7 mouse cellular contexts compared by ENCODE assay signal in the genomic region with DNA sequence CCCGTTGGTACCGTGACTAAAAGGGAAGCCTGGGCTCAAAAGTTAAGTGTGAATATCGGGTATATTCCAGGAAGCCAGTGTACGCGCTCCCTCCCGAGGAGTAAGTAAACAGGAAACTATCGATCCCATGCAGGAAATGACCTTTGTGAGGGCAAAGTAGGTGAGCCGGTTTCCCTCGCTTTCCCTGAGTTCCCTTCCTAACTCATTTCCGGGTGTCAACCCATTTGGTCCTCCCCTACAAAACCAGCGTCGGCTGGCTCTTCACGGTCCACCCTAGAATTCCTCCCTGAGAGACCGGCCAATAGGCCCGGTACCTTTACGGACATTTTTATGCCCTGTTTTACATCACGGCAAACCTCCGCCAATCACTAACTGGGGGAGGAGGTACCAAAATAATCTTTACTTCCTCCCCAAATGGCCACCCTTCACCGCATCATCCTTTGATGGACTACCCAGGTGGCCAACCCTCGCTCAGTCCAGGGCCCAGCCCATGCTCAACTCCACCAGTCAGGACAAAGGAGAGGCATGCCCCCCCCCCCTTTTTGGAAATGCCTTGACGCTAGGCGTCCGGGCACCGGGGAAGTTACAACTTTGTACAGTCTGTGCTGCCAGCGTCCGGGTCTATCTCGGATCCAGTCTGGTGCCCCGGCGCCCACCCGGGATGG. TPM values are rescaled to one million over a fixed set of nuclear protein-coding genes. Genes with fewer than 3 reads are reported as not detected.
DNase-seq lines count a peak whose midpoint lies in the region; ATAC-seq and TF ChIP-seq lines count a peak whose summit lies in the region.

No protein-coding gene starts in this region.

- ATAC-seq in intestine, postnatal 0 days = peak; percentile 98
- ATAC-seq in midbrain, embryonic 12.5 days (ENCODE audit: low FRiP score, low read depth) = peak; percentile 99

- no peak; the same call in 1 of the 2 replicates for TF ChIP-seq POLR2A in small intestine, adult 2 months (IDR thresholded peaks at IDR 0.05; ENCODE audit: low read depth, low read length)

- WGBS in intestine, postnatal 0 days = under 1% methylated on average over 30 of the region's 30 CpGs
- under 1% methylated on average over 30 of the region's 30 CpGs for WGBS in midbrain, embryonic 12.5 days
- WGBS in small intestine, adult 2 months = under 1% methylated on average over 30 of the region's 30 CpGs

- H3K27me3 ChIP-seq in intestine, postnatal 0 days (replicated peaks; ENCODE audit: control insufficient read depth, insufficient read depth, low read length) = no peaks in the 10 kb centered on the region
- no peaks in the 10 kb centered on the region for H3K27me3 ChIP-seq in midbrain, embryonic 12.5 days
- H3K27me3 ChIP-seq in small intestine, adult 2 months (ENCODE audit: control insufficient read depth, insufficient read depth, low read length) = no peaks in the 10 kb centered on the region

- peak overlapping the region; percentile 56 for H3K4me3 ChIP-seq in intestine, postnatal 0 days (ENCODE audit: low read depth, low read length)
- peak overlapping the region; percentile 76 for H3K4me3 ChIP-seq in midbrain, embryonic 12.5 days
- peak overlapping the region; percentile 79 for H3K4me3 ChIP-seq in small intestine, adult 2 months (ENCODE audit: low read depth, low read length)

- peaks cover 5% of the 10 kb centered on the region; the same call in 1 of the 2 replicates for H3K4me1 ChIP-seq in intestine, postnatal 0 days (replicated peaks; ENCODE audit: control insufficient read depth, insufficient read depth, low read length)
- H3K4me1 ChIP-seq in midbrain, embryonic 12.5 days = peaks cover 7% of the 10 kb centered on the region; the same call in 1 of the 2 replicates
- no peaks in the 10 kb centered on the region for H3K4me1 ChIP-seq in small intestine, adult 2 months (ENCODE audit: control insufficient read depth, insufficient read depth, insufficient read length, low read length)

- H3K9me3 ChIP-seq in intestine, postnatal 0 days (ENCODE audit: control insufficient read depth) = no peaks in the 10 kb centered on the region
- no peaks in the 10 kb centered on the region for H3K9me3 ChIP-seq in midbrain, embryonic 12.5 days

- peak overlapping the region; percentile 65 for H3K4me2 ChIP-seq in intestine, postnatal 0 days (replicated peaks; ENCODE audit: low read depth)
- peak overlapping the region; percentile 59 for H3K4me2 ChIP-seq in midbrain, embryonic 12.5 days (replicated peaks)

- intact Hi-C loops in left cerebral cortex, postnatal 4 days (cut with DNase I) = no loop called here

- H3K9ac ChIP-seq in intestine, postnatal 0 days (ENCODE audit: low read depth, low read length) = peak overlapping the region; percentile 78
- peak overlapping the region; percentile 69 for H3K9ac ChIP-seq in midbrain, embryonic 12.5 days (replicated peaks)

- H3K27ac ChIP-seq in intestine, postnatal 0 days (ENCODE audit: low read depth, low read length) = peak overlapping the region; percentile 99
- H3K27ac ChIP-seq in midbrain, embryonic 12.5 days (replicated peaks) = peak overlapping the region; percentile 99
- H3K27ac ChIP-seq in small intestine, adult 2 months (ENCODE audit: insufficient read depth, low read depth, low read length) = peak overlapping the region; percentile 95

- no peak for TF ChIP-seq CTCF in intestine, postnatal 0 days (IDR thresholded peaks at IDR 0.05; ENCODE audit: low read depth)
- TF ChIP-seq CTCF in small intestine, adult 2 months (IDR thresholded peaks at IDR 0.05; ENCODE audit: extremely low read depth, insufficient read length, insufficient replicate concordance, low read depth, low read length) = no peak; the same call in 1 of the 2 replicates

- no peaks in the 10 kb centered on the region for H3K36me3 ChIP-seq in intestine, postnatal 0 days (ENCODE audit: control insufficient read depth, insufficient read depth)
- no peaks in the 10 kb centered on the region for H3K36me3 ChIP-seq in midbrain, embryonic 12.5 days
- no peaks in the 10 kb centered on the region for H3K36me3 ChIP-seq in small intestine, adult 2 months (ENCODE audit: control insufficient read depth, insufficient read depth, low read length)

- DNase-seq in adrenal gland, adult 8-10 months = peak; percentile 98
- peak; percentile 97 for DNase-seq in embryo, embryonic 9.5 days (ENCODE audit: extremely low spot score)
- DNase-seq in gastrocnemius, postnatal 4 days (ENCODE audit: low spot score in 2 of 2) = peak; percentile 86 to 97
- peak; percentile 98 for DNase-seq in left cerebral cortex, postnatal 4 days

RNA-seq across cellular contexts. Expression of a gene that starts 9.0 kb away (rescaled TPM):
- 10 to 100 TPM; 18.6 to 24.8 (median 21.6) TPM for total RNA-seq in adrenal gland, adult 8-10 months (2022)
- 10 to 100 TPM; 22.4 to 25.4 TPM for total RNA-seq in gastrocnemius, postnatal 4 days (2021)
- 2.8 and 2.9 TPM in 2 replicates for polyA plus RNA-seq in intestine, postnatal 0 days (2015; fragmentation: Nextera tagmentation; extraction: Ambion mirVana)
- 10 to 100 TPM; 29.4 to 32.7 TPM for total RNA-seq in left cerebral cortex, postnatal 4 days (2021)
- polyA plus RNA-seq in midbrain, embryonic 12.5 days (2016; fragmentation: Nextera tagmentation; extraction: Ambion mirVana) = 5.7 and 5.8 TPM in 2 replicates
- 5.9 and 12.3 TPM in 2 replicates for polyA plus RNA-seq in small intestine, adult 2 months (2012; rRNA removed)

RNA-seq across cellular contexts. Expression of a gene that starts 9.3 kb away (rescaled TPM):
- 10 to 100 TPM; 10.3 to 17.0 (median 11.7) TPM for total RNA-seq in adrenal gland, adult 8-10 months (2022)
- total RNA-seq in gastrocnemius, postnatal 4 days (2021) = 1 to 10 TPM; 2.7 to 4.8 TPM
- 2.9 TPM in 2 replicates for polyA plus RNA-seq in intestine, postnatal 0 days (2015; fragmentation: Nextera tagmentation; extraction: Ambion mirVana)
- total RNA-seq in left cerebral cortex, postnatal 4 days (2021) = 10 to 100 TPM; 62.9 to 73.9 TPM
- polyA plus RNA-seq in midbrain, embryonic 12.5 days (2016; fragmentation: Nextera tagmentation; extraction: Ambion mirVana) = 22.5 and 24.8 TPM in 2 replicates
- polyA plus RNA-seq in small intestine, adult 2 months (2012; rRNA removed) = 1.0 and 1.3 TPM in 2 replicates

RNA-seq across cellular contexts. Expression of a gene that starts 45.2 kb away (rescaled TPM):
- total RNA-seq in adrenal gland, adult 8-10 months (2022) = 10 to 100 TPM in 2 of 4 experiments, 1 to 10 TPM in 2; 3.6 to 14.5 (median 8.7) TPM
- 1 to 10 TPM; 4.7 TPM for total RNA-seq in gastrocnemius, postnatal 4 days (2021)
- polyA plus RNA-seq in intestine, postnatal 0 days (2015; fragmentation: Nextera tagmentation; extraction: Ambion mirVana) = 2.1 and 2.2 TPM in 2 replicates
- total RNA-seq in left cerebral cortex, postnatal 4 days (2021) = 1 to 10 TPM; 1.0 to 1.1 TPM
- polyA plus RNA-seq in midbrain, embryonic 12.5 days (2016; fragmentation: Nextera tagmentation; extraction: Ambion mirVana) = 1.6 and 1.8 TPM in 2 replicates
- 1.2 and 1.8 TPM in 2 replicates for polyA plus RNA-seq in small intestine, adult 2 months (2012; rRNA removed)

Comparison
In these comparisons a context has a peak if more than half of its experiments do, and no peak if none do; other contexts are left out.
1. Peak in every context shown above with its lines: DNase-seq, ATAC-seq, H3K4me3 ChIP-seq and H3K27ac ChIP-seq.